Mouse (Mus musculus): ENCODE data around the gene Tubg1. TPM values are rescaled to one million over a fixed set of nuclear protein-coding genes. Genes with fewer than 3 reads are reported as not detected.
A peak's percentile ranks its signal among the peaks of the same experiment; 100 is the strongest.
"Not testable (repeated sequence)": the region's sequence is repeated elsewhere in the genome, so short reads cannot be mapped to it uniquely, and the experiment has no call there.

Tubg1 gene
- total and polyA plus RNA-seq, 3 experiments, result 42.7 to 43.0 (median 42.9) TPM

DNA sequence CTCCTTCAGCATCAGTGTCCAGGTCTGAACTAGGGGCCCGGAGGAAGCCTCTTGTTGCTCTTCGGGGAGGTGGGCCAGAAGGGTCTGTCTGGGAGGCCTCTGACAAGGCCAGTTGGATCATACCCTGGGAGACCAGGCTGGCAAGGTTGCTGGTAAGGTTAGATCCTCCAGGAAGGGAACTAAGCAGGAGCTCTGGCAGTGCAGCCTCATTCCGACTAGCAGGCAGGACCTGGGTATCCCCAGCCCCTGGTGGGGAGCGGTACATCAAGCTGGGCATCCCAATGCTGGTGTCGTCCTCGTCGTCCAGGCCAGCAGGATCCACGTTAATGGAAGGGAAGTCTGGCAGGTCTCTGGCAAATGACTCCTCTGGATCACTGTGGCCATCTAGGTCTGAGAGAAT is 21.5 kb upstream of the Tubg1 start:
- DNase-seq, result no peak

GRCm38 (mm10) chr11:101103011-101103410 is 16.7 kb upstream of the Tubg1 start:
- DNase-seq, result no peak

DNA sequence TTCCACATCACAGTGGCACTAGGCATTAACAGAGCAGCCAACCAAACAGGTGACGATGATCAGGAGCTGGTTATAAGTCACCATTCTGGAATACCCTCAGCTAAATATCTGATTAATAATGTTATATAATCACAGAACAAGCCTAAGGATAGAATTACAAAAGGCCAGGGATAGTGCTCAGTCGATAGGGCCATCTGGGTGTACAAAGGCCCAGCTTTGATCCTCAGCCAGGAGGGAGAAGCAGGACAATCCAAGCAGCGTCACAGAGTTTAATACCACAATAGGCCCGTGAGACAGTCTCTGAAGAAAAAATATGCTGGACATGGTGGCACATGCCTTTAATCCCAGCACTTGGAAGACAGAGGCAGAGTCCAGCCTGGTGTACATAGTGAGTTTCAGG is 10.4 kb upstream of the Tubg1 start:
- no peak for DNase-seq

- no peak for DNase-seq
Observed at GRCm38 (mm10) chr11:101110708-101111107, 9.0 kb upstream of the Tubg1 start.

DNA sequence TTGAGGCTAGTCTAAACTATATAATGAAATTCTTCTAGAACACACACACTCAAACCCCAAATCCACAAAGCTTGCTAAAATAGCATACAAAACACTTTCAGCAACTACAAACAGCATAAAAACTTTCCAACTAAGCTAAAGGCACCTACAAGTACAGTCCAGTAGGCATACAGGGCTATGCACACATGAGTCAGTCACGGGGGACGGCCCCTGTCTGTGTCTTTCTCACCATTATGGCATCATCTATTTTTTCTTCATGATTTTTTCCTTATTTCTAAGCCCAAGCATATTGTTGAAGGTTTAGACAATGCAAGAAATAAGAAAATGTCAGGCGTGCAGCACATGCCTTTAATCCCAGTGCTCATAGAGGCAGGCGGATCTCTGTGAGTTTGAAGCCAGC is 8.6 kb upstream of the Tubg1 start:
- no peak for DNase-seq

DNA sequence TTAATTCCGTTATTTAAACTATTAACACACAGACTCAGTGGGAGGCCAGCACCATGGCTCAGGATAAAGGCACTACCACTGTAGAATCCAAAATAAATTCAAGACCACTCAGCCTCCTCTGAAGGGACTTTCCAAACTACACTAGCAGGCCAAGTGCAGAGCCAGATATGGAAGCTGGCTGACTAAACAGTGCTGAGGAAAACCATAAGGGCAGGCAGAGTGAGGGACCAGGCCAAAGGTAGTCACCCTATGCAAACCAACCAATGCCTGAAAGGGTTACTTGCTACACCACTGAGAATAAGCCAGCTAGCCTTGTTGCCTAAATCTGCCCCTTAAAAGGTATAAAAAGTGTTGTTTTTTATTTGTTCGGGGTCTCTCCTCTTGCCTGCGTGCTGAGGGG is 7.6 kb upstream of the Tubg1 start:
- no peak for DNase-seq

DNA sequence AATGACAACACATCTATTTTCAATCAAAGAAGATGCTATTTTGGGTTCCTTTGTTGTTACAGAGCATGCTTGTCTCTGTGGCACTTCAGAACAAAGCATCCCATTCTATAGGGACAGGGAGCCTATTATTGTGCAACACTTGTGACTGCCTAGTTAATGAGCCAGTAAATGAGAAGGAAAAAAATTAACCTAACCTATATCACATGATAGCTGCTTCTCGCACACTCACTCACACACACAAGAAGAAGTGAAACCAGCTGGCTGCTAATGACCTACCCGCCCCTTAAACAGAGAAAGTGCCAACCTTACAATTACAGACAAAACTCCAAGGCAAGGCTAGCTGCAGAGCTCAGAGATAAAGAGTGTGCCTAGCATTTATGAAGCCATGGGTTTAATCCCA is 4.2 kb upstream of the Tubg1 start:
- no peak for DNase-seq

DNA sequence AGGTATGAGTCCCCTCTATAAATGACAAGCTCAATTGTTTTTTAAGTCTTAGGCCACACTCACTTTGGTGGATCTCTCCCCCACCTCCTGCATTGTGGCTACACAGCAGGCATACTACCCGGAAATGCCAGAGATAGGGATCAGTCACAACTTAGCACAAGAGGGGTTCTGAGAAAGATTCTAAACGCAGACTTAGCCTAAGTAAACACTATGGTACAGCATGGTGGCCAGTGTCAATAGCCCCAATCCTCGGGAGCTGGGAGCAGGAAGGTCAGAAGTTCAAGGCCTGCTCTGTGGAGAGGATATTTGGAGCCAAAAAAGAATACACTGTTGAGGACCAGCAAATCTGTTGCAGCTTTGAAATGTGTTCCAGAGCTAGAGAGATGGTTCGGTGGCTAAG is 1.6 kb upstream of the Tubg1 start:
- DNase-seq, result no peak

- DNase-seq, result no peak
Observed at GRCm38 (mm10) chr11:101119131-101119760, 492 bp upstream of the Tubg1 start.

- DNase-seq, result no peak
Observed at GRCm38 (mm10) chr11:101120545-101121188, 929 bp downstream of the Tubg1 start.

- DNase-seq, result not testable (repeated sequence)
Observed at GRCm38 (mm10) chr11:101124494-101124893, 4.8 kb downstream of the Tubg1 start.

DNA sequence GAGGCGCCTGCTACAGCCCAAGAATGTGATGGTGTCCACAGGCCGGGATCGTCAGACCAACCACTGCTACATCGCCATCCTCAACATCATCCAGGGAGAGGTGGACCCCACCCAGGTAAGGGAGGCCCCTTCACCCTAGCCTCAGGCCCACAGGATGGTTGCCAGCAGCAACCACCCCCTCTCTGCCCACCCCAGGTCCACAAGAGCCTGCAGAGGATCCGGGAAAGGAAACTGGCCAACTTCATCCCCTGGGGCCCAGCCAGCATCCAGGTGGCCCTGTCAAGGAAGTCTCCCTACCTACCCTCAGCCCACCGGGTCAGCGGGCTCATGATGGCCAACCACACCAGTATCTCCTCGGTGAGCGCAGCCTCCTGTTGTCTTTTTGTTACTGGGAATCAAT is 5.3 kb downstream of the Tubg1 start:
- DNase-seq, result not testable (repeated sequence)

GRCm38 (mm10) chr11:101127075-101127474 is 7.3 kb downstream of the Tubg1 start:
- DNase-seq, result no peak

DNA sequence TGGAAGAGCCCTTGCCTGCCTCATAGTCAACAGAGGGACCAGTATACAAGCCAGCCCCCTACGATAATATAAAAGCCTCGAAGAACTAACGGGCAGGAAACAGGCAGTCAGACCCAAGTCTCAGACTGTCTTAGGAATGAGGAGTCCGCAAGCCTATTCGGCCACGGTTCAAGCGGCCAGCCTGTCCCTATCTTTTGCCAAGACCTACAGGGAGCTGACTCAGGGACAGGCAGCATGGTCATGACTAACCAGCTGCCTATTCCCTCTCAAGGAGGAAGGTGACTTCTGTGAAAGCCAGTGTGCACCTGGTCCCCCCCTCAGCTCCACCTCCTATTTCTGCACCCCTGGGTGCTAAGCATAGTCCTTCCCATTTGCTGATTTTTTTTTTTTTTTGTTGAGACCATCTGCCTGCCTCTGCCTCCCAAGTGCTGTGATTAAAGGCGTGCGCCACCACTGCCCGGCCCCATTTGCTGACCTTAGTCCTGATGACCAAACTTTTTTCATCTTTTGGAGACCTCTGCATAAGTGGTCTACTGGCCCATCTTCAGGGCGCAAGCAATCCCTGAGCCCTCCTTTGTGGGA is 9.3 kb downstream of the Tubg1 start:
- peak; percentile 65 for DNase-seq

DNA sequence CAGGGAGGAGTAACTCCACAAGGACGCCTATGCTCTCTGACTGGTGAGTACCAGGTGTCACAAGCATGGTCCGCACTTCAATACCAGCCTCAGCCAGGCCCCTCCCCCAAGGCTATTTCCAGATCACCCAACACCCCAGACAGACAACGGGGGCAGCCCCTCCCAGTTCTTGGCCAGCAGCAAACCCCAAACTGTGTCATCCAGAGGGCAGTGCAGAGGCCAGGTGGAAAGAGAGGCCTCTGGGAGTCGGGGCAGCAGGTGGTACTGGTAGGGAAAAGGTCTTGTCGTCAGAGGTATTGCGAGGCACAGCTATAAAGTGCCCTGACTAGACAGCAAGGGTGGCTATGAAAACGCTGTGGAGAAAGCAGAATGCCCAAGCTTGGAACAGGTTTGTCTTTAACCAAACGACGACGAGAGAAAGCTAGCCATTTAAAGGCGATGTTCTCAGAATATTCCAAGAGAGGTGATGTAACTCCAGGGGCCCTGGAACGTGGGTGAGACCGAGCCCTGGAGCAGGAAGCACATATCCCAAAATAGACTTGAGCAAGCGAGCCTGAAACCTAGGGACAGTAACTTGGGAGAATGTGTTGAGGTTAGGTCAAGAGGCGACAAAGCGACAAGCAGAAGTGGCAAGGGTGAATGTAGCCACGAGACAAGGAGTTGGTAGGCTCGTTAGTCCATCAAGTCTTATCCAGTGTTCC is 10.5 kb downstream of the Tubg1 start:
- DNase-seq, result peak; percentile 53

GRCm38 (mm10) chr11:101131187-101131586 is 11.4 kb downstream of the Tubg1 start:
- DNase-seq, result no peak

- no peak for DNase-seq
Observed at GRCm38 (mm10) chr11:101131701-101132100, 12.0 kb downstream of the Tubg1 start.

GRCm38 (mm10) chr11:101133037-101133436 is 13.3 kb downstream of the Tubg1 start:
- no peak for DNase-seq

DNA sequence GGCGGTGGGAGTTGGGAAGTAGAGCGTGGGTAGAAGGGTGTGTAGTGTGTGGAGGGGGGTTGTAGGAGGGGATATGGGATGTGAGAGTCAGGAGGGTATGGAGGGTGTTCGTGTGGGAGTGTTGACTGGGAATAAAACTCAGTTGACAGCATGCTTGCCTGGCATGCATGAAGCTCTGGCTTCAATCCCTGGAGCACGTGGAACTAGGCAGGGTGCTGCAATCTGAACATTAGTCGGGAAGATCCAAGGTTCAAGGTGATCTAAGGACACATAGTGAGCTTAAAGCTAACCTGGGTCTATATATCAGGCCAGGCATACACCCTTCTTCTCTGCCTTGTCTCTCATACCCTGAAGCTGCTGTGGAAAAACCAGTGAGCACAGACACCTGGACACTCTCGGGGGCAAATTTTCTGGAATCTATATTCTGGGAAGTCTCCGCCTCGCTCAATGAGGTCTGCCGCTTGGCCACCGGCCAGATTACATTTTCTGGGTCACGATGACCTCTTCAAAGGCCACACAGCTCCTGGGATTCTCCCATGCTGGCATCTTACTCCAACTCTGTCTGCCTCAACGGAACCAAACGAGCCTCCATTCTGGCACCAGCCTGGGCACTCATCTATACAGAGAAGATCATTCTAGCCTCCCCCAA is 14.6 kb downstream of the Tubg1 start:
- DNase-seq, result peak; percentile 85

GRCm38 (mm10) chr11:101137000-101137399 is 17.3 kb downstream of the Tubg1 start:
- DNase-seq, result no peak

- DNase-seq, result peak; percentile 75
Observed at GRCm38 (mm10) chr11:101138536-101139181, 18.9 kb downstream of the Tubg1 start.

All from adrenal gland, adult 2 months (tissue).